Mouse (Mus musculus) cortical plate, adult 2 months (tissue): Measurements from ENCODE around the gene Gm11213.

Experiments used
- CTCF ChIP-seq: fragments of 200-500 bp; IDR thresholded peaks from 2 replicates; pipeline ENCODE4 v1.5.1; 2011; ENCODE audit warnings: mild to moderate bottlenecking, control low read depth, low read length; ENCODE audit not compliant: insufficient read depth; ENCODE audit errors: extremely low read depth
- POLR2A ChIP-seq: fragments of 200-500 bp; IDR thresholded peaks from 2 replicates; pipeline ENCODE4 v1.6.1; 2011; ENCODE audit warnings: mild to moderate bottlenecking, low read length, control low read depth; ENCODE audit not compliant: insufficient read depth; ENCODE audit errors: extremely low read depth

DNA sequence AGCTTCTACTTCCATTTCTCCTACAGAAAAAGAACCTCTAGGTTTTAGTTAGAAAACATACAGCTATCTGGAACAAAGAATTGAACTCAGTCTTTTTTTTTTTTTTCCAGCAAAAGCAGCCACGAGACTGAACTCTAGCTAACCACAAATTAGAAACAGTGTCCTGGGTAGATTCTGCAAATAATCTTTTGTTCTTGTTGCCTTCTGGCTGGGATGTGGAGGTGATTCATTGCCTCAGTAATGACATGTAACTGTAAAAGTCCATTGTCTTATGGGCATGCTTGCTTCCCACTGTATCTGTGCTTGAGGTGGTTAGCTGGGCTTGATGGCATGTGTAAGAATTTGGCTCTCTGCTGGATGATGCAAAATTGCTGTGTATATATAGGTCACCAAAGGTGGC, 33.5 kb upstream of the Gm11213 start:
- TF ChIP-seq CTCF (no peak), POLR2A (no peak)
